Mouse (Mus musculus): ENCODE measurements around the gene Lrmda.

Lrmda gene

DNA sequence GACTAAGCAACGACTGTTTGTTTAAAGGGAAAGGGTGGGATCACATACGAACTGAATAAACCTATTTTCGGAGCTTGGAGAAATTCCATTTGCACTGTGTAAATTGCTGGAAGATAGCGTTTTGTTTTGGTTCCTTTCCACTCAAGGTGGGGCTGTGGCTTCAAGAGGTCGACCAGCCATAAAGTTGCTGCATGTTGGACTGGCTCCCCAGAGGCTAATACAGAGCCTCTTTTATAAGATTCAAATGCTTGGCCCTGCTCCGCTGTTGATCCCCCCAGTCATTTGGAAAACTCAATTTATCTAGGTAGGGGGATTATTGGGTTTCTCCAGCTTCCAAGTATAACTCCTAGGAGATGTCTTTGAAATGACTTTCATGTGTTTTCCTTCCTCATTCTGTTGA lies 137.5 kb downstream of the Lrmda start:
- DNase-seq (ENCODE audit: low read depth): no peak

DNA sequence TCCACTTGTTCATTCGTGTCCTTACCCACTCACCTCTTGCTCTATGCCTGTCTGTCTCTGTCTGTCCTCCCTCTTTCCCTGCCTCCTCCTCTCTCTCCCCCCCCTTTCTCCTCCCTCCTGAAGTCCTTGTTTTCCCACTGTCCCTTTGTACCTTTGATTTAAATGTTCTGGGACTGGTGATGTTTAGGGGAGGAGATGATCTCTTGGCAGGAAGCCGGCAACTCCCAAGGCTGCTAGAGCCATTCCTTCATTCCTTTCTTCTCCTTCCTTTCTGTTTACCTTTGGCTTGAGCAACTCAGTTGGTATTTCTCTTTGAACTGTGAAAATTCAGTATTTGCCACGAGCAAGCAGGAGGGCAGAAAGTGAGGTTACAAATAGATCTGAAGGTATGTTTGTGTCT lies 141.9 kb downstream of the Lrmda start:
- no peak for DNase-seq (ENCODE audit: low read depth)

DNA sequence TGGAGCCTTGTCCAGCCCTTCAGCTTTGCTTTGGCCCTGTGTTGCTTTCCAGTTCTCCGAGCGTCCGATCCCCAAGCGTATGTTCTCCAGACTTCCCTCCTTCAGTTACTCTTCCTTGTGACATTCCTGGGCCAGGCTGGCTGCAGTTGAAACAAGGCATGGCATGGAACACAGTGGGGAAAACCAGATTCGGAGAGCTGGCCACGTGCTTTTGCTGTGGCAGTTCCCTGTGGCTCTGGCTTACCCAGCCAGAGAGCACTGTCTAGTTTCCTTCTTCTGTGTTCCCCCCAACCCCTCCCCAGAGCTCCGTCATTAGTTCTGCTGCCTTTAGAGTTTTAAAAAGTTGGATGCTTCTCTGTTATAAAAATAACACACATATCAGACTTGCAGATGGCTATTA lies 147.8 kb downstream of the Lrmda start:
- no peak for DNase-seq (ENCODE audit: low read depth)

DNA sequence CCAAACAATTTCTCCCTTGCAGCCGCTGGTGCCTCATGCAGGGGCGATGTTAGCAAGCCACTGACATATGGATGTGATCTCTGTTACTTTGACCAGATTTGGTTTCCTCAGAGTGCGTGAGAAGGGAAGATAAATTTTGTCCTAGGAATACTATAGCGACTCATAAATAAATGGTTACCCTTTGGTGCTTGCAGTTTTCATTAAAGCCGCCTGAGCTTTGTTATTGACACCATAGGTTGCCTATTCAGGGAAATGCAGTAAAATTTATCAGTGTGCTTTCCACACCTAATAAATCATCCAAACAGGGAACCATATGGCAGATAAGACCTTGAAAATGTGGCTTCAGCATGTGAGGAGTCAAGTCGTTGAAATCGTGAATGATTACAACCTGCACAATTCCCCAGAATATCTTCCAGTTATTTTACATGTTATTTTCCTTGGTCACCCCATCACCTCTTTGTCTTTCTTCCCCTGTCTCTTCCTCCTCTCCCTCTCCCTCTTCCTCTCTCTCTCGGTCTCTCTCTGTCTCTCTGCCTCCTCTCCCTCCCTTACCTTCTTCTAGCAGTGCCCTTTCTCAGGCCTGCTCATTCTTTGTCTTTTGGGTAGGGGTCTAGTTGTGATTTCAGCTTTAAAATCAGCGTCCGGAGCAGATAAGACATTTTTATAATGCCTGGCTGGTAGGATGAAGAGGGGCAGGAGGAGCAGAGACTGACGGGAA lies 148.7 kb downstream of the Lrmda start:
- DNase-seq (ENCODE audit: low read depth): no peak

DNA sequence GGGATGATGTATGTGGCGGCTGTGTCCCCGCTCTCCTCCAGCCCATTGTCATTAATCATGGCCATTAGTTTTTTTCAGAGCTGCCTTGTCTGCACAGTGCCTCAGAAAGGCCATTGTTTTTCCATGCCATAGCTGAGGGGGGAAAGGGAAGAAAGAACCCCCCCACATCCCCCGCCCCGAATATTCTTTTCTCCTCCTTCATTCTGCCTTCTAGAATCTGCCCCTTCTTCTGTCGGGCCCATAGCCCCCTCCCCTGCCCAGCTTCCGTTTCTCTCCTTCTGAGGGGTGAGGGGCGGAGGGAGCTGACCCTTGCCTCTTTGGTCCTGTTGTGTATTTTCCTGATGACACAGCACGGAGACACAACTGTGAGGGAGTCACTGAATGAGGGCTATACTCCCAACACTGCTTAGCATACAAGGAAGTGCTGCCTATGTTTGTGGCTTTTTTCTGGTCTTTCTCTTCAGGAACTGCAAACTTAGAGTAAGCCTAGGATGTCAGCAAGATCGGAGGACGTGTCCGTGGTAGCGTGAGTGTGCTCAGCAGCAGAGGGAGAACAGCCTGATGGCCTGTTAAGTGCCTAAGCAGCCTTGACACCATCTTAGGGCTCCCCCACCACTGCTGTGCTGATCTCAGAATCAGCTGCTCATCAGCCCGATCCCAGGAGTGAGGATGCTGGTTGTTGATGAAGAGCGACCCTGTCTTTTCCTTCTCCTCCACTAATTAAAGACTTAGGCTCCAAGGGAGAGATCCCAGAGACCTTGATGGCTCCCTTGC lies 149.5 kb downstream of the Lrmda start:
- no peak for DNase-seq (ENCODE audit: low read depth)

DNA sequence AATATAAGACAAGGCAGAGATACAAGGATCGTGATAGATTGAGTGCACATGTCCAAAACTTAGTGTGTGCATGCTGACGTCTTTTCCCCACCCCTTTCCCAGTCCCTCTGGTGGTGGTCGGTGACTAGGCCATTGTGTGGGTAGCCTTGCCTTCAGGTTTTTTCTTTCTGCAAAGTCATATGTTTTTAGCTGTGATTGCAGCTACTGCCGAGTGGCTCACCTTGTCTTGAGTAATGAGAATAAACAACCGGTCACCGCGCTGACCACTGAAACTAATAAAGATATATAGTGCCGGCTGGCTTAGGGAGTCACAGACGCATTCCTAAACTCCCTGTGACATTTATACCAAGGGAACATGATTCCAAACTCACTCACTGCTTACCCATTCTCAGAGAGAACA lies 155.2 kb downstream of the Lrmda start:
- DNase-seq (ENCODE audit: low read depth): no peak

DNA sequence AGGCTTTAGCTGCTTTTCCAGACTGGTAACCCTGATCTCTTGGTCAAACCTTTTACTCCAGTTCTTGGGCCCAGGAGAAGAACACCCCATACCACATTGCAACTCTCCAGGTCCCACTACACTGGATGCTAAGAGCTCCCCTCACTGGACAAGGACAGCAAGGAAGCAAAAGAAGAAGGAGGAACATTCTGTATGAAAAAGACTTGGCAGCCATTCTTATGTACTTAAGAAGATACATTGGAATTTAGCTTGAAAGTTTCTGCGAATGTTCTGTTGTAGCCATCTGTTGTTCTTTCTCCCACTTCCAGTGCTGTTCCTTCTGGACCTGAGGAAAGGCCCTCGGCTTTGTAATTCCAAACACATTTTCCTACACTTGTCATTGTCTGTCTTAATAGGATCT lies 160.2 kb downstream of the Lrmda start:
- no peak for DNase-seq (ENCODE audit: low read depth)

DNA sequence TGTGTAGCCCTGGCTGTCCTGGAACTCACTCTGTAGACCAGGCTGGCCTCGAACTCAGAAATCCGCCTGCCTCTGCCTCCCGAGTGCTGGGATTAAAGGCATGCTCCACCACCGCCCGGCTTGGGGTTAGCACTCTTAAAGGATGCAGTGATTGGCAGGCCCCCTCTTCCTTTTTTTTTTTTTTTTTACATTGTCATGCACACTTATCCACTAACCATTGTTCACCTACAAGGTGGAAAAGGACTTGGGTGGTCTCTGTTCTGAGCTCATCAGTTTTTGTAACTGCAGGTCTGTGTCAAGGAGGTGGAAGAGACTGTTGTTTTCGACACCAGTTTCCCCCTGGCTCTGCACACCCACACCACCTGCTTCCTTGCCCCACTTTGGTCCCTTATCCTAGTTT lies 162.0 kb downstream of the Lrmda start:
- no peak for DNase-seq (ENCODE audit: low read depth)

DNA sequence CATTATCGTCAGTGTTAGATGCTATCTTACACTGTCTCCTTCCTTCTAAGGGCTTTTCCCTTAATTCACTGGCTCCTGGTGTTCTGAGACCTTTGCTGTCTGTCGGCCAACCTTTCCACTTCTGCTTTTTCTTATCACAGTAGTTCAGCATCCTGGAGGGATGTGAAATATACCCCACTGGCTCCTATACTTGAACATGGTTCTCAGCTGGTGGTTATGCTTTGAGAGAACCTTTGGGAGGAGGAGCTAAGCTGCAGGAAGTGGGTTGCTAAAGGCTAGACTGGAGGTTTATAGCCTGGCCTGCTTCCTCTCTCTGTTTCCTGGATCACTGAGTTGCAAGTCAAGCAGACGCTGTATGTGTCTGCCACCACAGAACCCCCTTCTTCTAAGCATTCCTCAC lies 163.7 kb downstream of the Lrmda start:
- DNase-seq (ENCODE audit: low read depth): peak; percentile 12

DNA sequence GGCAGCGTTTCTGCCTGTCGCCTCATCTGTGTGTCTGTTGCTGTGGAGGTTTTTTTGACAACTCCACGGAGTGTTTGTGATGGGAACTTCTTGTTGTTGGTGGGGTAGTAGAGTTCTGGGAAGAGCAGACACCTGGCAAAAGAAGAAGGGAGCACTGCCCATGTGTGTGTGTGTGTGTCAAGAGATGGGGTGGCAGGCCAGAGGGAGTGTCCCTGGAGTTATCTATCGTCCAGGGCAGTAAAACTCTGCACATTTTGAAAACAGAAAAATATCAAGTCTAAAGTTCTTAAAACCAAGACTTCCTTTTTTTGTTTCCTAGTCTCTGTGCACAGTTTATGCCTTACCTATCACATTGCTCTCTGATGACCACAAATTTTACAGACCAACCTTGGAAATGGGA lies 165.9 kb downstream of the Lrmda start:
- no peak for DNase-seq (ENCODE audit: low read depth)

DNA sequence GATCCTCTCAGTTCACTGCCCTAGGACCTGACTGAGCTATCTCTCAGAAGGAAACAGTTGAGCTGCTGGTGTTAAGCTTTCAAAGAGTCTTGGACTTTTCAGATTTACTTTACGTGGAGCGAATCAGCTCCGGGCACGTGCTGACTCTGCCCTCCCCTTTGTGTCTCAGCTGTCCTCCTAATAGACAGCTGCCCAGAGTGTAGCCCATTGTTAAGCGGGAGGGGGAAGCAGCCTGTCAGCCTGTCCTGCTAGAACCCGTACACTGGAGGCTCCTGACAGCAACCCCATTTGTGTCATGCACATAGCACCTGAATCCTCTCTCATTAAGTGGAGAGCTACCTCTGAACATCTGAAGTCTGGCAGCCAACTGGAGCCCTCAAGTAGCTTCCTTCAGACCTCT lies 170.6 kb downstream of the Lrmda start:
- DNase-seq (ENCODE audit: low read depth): no peak

DNA sequence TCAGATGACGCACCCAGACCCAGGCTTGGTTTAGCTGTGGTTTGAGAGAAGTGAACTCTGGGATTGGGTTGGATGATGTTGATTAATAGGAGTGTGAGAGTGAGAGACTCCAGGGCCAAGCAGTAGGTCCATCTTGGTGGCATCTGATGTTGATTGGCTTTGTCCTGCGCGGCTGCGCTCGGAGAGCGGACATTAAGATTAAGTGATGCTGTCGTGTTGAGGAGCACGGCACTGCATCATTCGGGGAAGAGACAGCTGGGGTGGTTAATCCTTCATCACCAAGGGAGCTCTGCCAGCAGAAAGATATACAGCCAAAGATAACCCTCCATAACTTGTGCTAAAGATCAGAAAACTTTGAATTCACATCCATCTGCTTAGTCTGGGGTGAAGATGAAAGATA lies 172.7 kb downstream of the Lrmda start:
- DNase-seq (ENCODE audit: low read depth): no peak

DNA sequence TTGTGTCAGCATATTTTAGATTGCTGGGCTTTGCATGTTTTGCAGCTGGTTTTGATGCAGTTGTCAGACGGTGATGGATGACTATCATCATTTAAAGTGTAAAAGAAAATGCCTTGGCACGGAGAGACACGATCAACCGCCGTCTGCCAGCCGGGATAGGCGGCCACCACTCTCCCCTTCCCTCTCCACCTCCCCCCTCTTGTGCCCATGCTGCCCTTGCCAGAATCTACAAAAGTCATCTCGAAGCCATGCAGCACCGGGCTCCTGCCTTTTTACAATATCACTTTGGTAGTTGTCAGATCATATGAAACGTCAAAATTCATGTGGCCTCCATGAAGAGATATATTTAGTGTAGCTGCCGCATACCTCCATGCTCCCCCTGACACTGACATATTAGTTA lies 178.5 kb downstream of the Lrmda start:
- DNase-seq (ENCODE audit: low read depth): no peak

DNA sequence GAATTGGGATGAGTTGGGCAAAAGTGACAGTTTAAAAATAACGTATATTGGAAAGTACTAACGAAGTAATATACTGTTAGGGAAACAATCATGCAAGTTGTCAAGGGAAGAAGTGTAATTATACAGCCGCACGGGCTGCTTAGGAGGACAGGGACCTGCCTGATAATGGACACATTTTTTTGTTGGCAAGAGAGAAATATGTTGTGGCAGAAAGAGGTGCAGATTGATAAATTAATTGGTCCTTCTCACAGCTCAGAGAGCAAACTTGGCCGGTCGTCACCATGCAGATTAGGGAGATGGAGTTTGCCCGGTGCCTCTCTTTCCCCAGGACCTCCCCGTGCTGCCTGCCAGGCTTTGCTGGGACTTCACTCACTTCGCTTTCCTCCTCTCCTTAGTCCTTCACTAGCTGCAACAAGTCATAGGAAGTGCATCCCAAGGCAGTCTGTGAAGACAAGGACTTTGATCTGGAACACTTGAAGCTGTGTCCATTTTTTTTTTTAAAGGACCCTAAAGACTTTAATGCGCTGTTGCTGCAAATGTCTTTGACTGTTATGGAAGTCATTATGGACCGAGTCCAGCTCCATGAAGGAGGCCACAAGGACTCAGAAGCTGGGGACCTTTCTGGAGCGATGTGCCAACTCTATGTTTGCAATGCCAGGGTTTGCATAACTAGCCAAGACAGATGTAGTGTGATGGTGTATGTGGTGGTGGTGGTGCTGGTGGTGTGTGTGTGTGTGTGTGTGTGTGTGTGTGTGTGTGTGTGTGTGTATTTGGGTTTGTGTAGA lies 179.3 kb downstream of the Lrmda start:
- DNase-seq (ENCODE audit: low read depth): no peak

DNA sequence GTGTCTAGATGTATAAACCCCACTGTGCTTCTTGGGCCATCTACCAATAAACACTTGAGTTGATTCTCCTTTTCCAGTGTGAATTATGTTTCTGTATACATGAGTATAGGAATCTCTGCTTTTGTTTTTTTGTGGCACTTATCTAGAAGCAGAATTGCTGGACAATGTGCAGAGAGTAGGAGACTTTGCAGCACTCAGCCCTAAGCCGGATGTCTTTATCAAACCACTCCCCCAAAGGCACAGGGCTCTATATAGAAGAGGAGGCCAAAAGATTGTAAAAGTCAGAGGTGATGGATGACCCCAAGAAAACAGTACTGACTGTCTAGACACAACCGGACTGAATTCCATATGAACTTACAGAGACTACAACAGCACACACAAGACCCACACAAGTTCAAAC lies 182.2 kb downstream of the Lrmda start:
- no peak for DNase-seq (ENCODE audit: low read depth)

DNA sequence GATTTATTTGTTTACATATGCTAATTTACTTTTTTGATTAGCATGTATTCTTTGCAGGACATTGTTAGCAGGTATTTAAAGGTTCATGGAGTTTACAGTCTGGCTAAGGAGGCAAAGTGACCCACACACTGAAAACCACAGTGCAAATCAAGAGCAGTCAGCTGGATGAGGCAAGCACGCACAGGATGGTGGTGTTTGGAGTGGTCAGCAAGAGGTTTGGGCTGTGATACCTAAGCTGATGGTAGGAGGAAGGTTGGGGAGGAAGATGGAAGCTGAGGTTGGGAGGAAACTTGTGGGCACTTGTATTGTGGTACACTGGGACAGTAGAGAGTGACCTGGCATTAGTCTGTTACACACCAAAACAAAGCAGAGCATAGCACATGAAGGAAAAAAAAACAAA lies 191.1 kb downstream of the Lrmda start:
- DNase-seq (ENCODE audit: low read depth): no peak

DNA sequence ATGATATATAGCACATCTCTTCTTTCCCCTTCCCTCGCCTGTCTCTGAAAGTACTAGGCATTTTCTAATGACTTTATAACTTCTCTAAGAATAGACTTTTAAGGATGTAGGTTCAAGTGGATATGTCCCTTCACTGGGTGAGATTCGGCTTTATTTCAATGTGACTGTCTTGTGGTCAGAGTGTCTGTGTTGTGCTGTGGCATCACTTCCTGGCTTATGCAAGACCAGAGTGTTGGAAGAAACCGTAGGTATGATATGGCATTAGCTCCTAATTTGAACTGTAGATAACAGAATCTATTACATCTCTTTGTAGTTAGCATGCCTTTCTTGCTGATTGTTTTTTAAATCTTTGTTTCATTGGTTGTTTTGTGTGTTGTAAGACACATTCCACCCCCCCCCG lies 198.7 kb downstream of the Lrmda start:
- no peak for DNase-seq (ENCODE audit: low read depth)

DNA sequence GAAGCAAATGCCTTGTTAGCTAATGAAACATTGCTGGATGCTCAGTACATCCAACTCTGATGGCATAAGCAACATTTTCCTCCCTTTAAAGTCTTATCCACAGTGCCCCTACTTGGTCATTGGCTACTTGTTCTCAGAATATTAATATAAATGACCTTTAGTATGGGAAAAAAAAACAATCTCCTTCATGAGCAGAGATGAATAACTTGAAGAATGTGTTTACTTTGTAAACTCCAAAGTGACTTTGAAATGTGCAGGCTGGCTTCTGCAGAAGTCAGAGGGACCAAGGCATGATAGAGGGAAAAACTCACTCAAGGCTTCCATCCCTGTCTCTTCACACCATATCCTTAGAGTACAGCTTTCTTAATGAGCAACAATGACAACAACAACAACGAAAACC lies 202.5 kb downstream of the Lrmda start:
- no peak for DNase-seq (ENCODE audit: low read depth)

DNA sequence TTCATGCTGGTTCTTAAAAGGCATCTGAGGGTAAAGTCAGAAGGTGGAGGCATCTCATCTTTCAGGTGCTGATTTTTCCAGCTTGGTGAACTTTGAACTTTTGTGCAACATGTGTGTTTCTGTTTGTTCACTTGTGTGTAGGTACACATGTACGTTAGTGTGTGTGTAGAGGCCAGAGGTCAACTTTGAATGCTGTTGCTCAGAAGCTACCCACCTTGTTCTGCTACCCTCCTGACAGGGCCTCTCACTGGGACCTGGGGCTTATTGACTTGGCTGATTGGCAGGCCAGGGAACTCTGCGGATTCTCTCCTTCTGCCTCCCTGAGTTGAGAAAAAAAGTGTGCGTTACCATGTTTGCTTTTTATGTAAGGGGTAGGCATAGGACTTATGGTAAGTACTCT lies 203.1 kb downstream of the Lrmda start:
- no peak for DNase-seq (ENCODE audit: low read depth)

DNA sequence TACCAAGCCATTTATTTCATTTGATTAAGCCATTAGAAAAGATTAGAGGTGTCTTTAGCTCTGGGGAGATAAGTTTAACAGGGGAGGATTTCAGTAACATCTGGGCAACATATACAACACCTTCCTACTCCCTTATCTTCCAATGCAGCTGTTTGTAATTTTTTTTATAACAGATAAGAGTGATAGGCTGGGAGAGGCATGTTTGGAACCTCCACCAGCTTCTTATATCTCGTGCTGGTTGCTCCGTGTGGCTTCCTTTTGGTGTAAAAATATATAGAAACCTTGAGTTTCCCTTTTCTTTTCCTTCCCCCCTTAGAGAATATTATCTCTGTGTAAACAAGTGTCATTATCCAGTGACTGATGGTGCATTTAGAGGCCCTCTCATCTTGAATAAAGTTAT lies 206.7 kb downstream of the Lrmda start:
- no peak for DNase-seq (ENCODE audit: low read depth)

DNA sequence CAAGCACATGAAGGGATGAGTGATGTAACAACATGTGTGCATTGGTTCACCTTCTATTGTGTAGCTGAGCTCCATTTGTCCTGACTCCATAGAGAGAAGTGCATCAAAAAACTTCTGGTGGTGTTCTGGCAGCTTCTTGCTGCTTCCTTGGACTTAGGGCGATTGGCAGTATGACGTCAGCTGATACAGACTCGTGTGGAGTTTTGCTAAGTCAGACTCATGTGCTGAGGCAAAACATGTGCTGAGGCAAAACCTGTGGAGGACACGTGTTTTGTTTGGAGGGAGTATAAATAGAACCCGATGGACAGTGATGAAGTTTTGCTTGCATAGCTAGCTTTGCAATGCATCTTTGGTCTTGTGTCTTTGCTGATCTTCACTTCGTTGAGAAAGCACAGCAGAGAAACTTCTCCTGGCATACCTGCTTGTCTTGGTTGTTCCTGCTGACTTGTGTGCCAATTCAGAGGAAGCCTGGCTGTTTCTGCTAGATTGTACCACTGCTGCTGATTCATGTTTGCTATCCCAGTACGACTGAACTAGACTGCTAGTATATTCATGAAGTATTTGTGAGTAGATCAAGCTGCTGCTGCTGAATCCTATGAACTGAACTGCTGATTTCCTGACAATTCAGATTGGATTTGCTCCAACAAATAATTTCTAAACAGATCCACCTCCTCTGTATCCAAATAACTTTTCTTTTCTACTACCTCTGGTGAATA lies 208.9 kb downstream of the Lrmda start:
- DNase-seq (ENCODE audit: low read depth): no peak

DNA sequence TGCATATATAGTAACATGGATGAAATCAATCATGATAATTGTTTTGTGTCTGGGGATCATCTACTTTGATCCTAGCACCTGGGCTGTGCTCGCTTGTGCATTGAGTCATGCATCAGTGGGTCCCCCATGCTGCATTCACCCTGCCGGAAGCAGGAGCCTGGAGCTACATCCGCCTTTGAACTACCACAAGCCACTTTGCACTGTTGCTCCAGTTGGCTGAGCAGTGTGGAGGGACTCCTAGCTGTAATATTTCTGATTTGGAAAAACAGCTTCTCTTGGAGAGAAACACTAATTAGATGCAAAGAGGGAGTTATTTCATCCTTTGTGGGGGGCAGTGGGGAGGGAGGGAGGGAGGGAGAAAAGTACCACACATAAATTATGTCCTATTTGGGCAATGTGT lies 220.8 kb downstream of the Lrmda start:
- DNase-seq (ENCODE audit: low read depth): no peak

DNA sequence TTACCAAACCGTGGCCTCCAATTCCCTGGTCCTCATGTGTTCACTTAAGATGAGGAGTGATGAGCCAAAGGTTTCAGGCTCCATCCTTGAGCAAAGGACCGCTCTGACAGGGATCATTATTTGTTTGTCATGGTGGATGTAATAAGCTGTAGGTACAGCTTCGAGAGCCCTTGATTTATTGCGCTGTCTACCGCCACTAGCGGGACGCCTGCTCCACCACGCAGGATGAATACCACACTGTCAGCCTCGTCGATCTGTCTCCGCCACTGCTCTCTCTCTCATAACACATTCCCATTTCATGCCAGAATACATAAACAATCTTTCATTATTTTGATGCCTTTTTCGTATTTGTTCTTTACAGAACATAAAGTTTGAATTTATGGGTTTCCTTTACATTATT lies 235.9 kb downstream of the Lrmda start:
- no peak for DNase-seq (ENCODE audit: low read depth)

All from induced T-regulatory cell, adult 2 months (primary cell).